Mouse (Mus musculus): ENCODE results near the gene Olfr736.

Gene Olfr736

GRCm38 (mm10) chr14:50380863-50381262 is at the start of gene Olfr736:
Olfr736 (plus strand) TSS chr14:50381163.
- in situ Hi-C loops (cut with MboI, MseI): no loop called here

GRCm38 (mm10) chr14:50348796-50349195 is 32.2 kb upstream of the Olfr736 start, which contains the start of gene Olfr735:
Olfr735 (minus strand) TSS chr14:50348872.
- in situ Hi-C loops (cut with MboI, MseI): no loop called here

- in situ Hi-C loops (cut with MboI, MseI): no loop called here
These were observed 28.5 kb upstream of the Olfr736 start for GRCm38 (mm10) chr14:50352438-50352837.

- in situ Hi-C loops (cut with MboI, MseI): no loop called here
These were observed 24.2 kb upstream of the Olfr736 start for GRCm38 (mm10) chr14:50356725-50357124.

GRCm38 (mm10) chr14:50357593-50357992 is 23.4 kb upstream of the Olfr736 start, which contains the start of gene Tlr11:
Tlr11 (plus strand) TSS chr14:50357914.
- in situ Hi-C loops (cut with MboI, MseI): no loop called here

GRCm38 (mm10) chr14:50360480-50360879 is 20.5 kb upstream of the Olfr736 start:
- in situ Hi-C loops (cut with MboI, MseI): no loop called here

GRCm38 (mm10) chr14:50363561-50363960 is 17.4 kb upstream of the Olfr736 start:
- in situ Hi-C loops (cut with MboI, MseI): no loop called here

GRCm38 (mm10) chr14:50407268-50407667 is 26.3 kb downstream of the Olfr736 start, which contains the start of gene Olfr738:
Olfr738 (plus strand) TSS chr14:50407568.
- in situ Hi-C loops (cut with MboI, MseI): loop anchor here (10.0 to 25.0 kb wide), 2 partner anchors 552 to 905 kb away; no protein-coding TSS in a partner anchor

GRCm38 (mm10) chr14:50418326-50418725 is 37.4 kb downstream of the Olfr736 start, which contains the start of gene Olfr739:
Olfr739 (plus strand) TSS chr14:50418626.
- in situ Hi-C loops (cut with MboI, MseI): loop anchor here (25.0 kb wide), 1 partner anchor 894 kb away; no protein-coding TSS in a partner anchor

All from T-helper 1 cell (primary cell).